Mouse (Mus musculus): ENCODE results near the gene A930004D18Rik. TPM values are rescaled to one million over a fixed set of nuclear protein-coding genes. Genes with fewer than 3 reads are reported as not detected.

The A930004D18Rik gene
- total and polyA plus RNA-seq, 3 experiments = 0.39 to 1.8 TPM; not detected in 1

- TF ChIP-seq MEF2A (IDR thresholded peaks at IDR 0.05; ENCODE audit: extremely low read depth, insufficient replicate concordance, low read depth, low read length, poor library complexity, severe bottlenecking) = no peak
- peak; percentile 66; the same call in 1 of the 2 replicates for TF ChIP-seq ELF1 (IDR thresholded peaks at IDR 0.05; ENCODE audit: low read depth, low read length)
Observed at GRCm38 (mm10) chr2:18064356-18064858, 26.9 kb upstream of the A930004D18Rik start (continued).

- H3K9ac ChIP-seq (ENCODE audit: control insufficient read depth, low read depth, low read length, poor library complexity, severe bottlenecking) = peak overlapping the region; percentile 97
- peaks cover 8 to 35% of the 10 kb centered on the region in 2 experiments for H3K36me3 ChIP-seq (ENCODE audit: control insufficient read depth in 1 of 2, insufficient read depth in 2 of 2, low read length in 2 of 2)
- H3K27me3 ChIP-seq (ENCODE audit: control insufficient read depth in 1 of 2, insufficient read depth in 2 of 2, low read length in 2 of 2) = no peaks in the 10 kb centered on the region
- peaks cover 6 to 10% of the 10 kb centered on the region in 2 experiments for H3K4me1 ChIP-seq (ENCODE audit: control insufficient read depth in 1 of 2, insufficient read depth in 2 of 2, low read length in 2 of 2)
- DNase-seq (ENCODE audit: low read depth, low spot score) = peak; percentile 88
- H3K9me3 ChIP-seq (replicated peaks; ENCODE audit: insufficient read depth, low read length) = no peaks in the 10 kb centered on the region
- peaks cover 39% of the 10 kb centered on the region for H3K79me2 ChIP-seq (ENCODE audit: control insufficient read depth, insufficient read depth, low read length, poor library complexity)
- H3K4me3 ChIP-seq (ENCODE audit: control insufficient read depth in 1 of 2, insufficient read depth in 1 of 2, low read depth in 2 of 2, low read length in 2 of 2) = peak overlapping the region; percentile 82 to 88
- H3K27ac ChIP-seq (ENCODE audit: control insufficient read depth, low read depth, low read length) = peak overlapping the region; percentile 100
- TF ChIP-seq TCF12 (IDR thresholded peaks at IDR 0.05; ENCODE audit: low read depth, low read length) (0 out of 2 replicates have a peak, but pooled peaks have one; percentile 37), TAL1 (IDR thresholded peaks at IDR 0.05; ENCODE audit: low read length) (no peak), MAZ (IDR thresholded peaks at IDR 0.05; ENCODE audit: low read depth, low read length) (0 out of 2 replicates have a peak, but pooled peaks have one; percentile 27), ZMIZ1 (IDR thresholded peaks at IDR 0.05; ENCODE audit: low read depth, low read length) (0 out of 2 replicates have a peak, but pooled peaks have one; percentile 32), CTCF (IDR thresholded peaks at IDR 0.05 in 2 of 3, conservative IDR thresholded peaks at IDR 0.05 in 1 of 3; ENCODE audit: control insufficient read depth in 1 of 3, insufficient read depth in 1 of 3, low read depth in 2 of 3, low read length in 3 of 3, poor library complexity in 1 of 3, severe bottlenecking in 1 of 3) (no peak), ELF1 (IDR thresholded peaks at IDR 0.05; ENCODE audit: low read depth, low read length) (peak; percentile 52; the same call in 1 of the 2 replicates), USF2 (IDR thresholded peaks at IDR 0.05; ENCODE audit: borderline replicate concordance in 1 of 2, insufficient read depth in 1 of 2, low read depth in 1 of 2, low read length in 2 of 2) (no peak), E2F4 (IDR thresholded peaks at IDR 0.05; ENCODE audit: borderline replicate concordance, low read depth, low read length) (peak; percentile 58; the same call in 1 of the 2 replicates), RCOR1 (IDR thresholded peaks at IDR 0.05; ENCODE audit: low read depth, low read length) (peak; percentile 51; the same call in 1 of the 2 replicates), ZNF384 (IDR thresholded peaks at IDR 0.05; ENCODE audit: low read depth, low read length) (no peak), UBTF (IDR thresholded peaks at IDR 0.05; ENCODE audit: borderline replicate concordance, insufficient read depth, low read depth, low read length) (no peak), KAT2A (conservative IDR thresholded peaks at IDR 0.05; ENCODE audit: low read depth, low read length) (no peak), RAD21 (IDR thresholded peaks at IDR 0.05; ENCODE audit: low read depth, low read length) (no peak), NRF1 (IDR thresholded peaks at IDR 0.05; ENCODE audit: insufficient read depth, low read depth, low read length, poor library complexity, severe bottlenecking) (no peak), ETS1 (IDR thresholded peaks at IDR 0.05; ENCODE audit: low read depth, low read length) (peak; percentile 51), TBP (IDR thresholded peaks at IDR 0.05; ENCODE audit: low read depth, low read length) (peak; percentile 40; the same call in 1 of the 2 replicates), SIN3A (IDR thresholded peaks at IDR 0.05; ENCODE audit: low read length) (peak; percentile 97), POLR2AphosphoS5 (IDR thresholded peaks at IDR 0.05; ENCODE audit: borderline replicate concordance, low read depth, low read length) (no peak), ZKSCAN1 (IDR thresholded peaks at IDR 0.05; ENCODE audit: low read depth, low read length) (no peak), USF1 (IDR thresholded peaks at IDR 0.05; ENCODE audit: low read depth, low read length) (no peak), JUND (IDR thresholded peaks at IDR 0.05; ENCODE audit: low read depth, low read length) (no peak), HCFC1 (IDR thresholded peaks at IDR 0.05; ENCODE audit: low read depth, low read length) (peak; percentile 57; the same call in 1 of the 2 replicates), POLR2AphosphoS2 (IDR thresholded peaks at IDR 0.05; ENCODE audit: low read length) (peak; percentile 58; the same call in 1 of the 2 replicates), CHD2 (IDR thresholded peaks at IDR 0.05; ENCODE audit: low read length) (no peak), MAX (IDR thresholded peaks at IDR 0.05; ENCODE audit: low read length) (peak; percentile 86), MAFK (IDR thresholded peaks at IDR 0.05; ENCODE audit: borderline replicate concordance, low read depth, low read length) (no peak), MEF2A (IDR thresholded peaks at IDR 0.05; ENCODE audit: extremely low read depth, insufficient replicate concordance, low read depth, low read length, poor library complexity, severe bottlenecking) (no peak), POLR2A (IDR thresholded peaks at IDR 0.05; ENCODE audit: control insufficient read depth in 1 of 2, insufficient read depth in 1 of 2, low read depth in 1 of 2, low read length in 2 of 2, poor library complexity in 1 of 2) (peak in 1 of 2 experiments; percentile 61; a peak in 2 of 4 replicates), SMC3 (IDR thresholded peaks at IDR 0.05; ENCODE audit: low read depth, low read length) (no peak), EP300 (IDR thresholded peaks at IDR 0.05; ENCODE audit: low read depth in 1 of 2, low read length in 2 of 2) (peak; percentile 31 to 55; a peak in 2 of 4 replicates), GABPA (IDR thresholded peaks at IDR 0.05; ENCODE audit: low read depth, low read length) (no peak), MXI1 (IDR thresholded peaks at IDR 0.05; ENCODE audit: low read depth, low read length) (peak; percentile 99), NELFE (IDR thresholded peaks at IDR 0.05; ENCODE audit: low read depth, low read length) (no peak; the same call in none of the 2 replicates)
Observed at GRCm38 (mm10) chr2:18063763-18064251, 26.3 kb upstream of the A930004D18Rik start.
